Mouse (Mus musculus): ENCODE results near the gene Iyd. TPM values are rescaled to one million over a fixed set of nuclear protein-coding genes. Genes with fewer than 3 reads are reported as not detected.
A peak's percentile ranks its signal among the peaks of the same experiment; 100 is the strongest.

Iyd gene
- total RNA-seq, 4 experiments from 2014 or later, result 0.28 to 0.42 (median 0.35) TPM; not detected in 1

DNA sequence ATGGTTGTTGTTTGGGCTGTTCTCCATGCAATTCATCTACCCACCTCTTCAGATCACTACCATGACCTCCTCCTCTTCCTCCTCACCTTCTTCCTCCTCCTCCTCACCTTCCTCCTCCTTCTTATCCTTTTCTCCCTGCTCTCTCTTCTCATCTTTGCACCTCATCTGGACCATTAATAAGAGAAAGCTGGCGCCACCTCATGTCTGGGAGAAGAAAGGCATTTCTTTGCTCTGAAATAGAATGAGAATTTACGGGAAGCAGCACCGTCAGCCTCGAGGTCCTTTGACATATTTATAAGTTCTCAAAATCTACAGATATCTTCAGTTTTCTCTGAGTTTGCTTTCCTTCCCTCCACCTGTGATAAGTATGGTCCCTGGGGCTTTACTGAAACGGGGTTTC is 15.1 kb downstream of the Iyd start:
- no peak for DNase-seq

DNA sequence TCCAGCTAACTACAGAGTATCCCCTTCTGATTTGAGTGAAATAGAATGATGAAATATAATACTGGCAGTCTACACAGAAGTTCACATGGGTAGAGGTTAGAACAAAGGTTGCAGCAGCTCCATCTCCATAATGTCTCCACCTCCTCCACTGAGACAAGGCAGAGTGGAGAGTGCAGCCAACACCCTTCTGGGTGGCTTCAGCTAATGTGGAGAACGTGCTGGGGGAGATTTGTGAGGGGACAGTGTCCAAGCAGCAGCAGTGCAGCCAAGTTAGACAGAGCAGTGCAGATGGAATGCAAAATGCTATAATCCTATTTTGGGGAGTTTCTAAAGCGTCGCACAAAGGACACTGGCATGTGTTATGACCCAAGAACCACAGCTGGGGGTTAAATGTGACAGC is 16.5 kb downstream of the Iyd start:
- DNase-seq, result no peak

DNA sequence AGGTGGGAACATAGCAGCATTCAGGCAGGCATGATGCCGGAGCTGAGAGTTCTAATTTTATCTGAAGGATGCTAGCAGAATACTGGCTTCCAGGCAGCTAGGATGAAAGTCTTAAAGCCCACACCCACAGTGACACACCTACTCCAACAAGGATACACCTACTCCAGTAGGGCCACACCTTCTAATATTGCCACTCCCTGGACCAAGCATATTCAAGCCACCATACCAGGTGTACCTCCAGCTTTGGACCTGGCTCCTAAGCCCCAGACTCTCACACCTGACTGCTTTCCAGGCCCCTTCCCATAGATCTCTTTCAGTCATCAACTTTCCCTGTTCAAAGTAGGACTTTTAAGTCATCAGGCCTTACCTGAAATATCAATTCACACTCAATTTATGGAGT is 19.1 kb downstream of the Iyd start:
- no peak for DNase-seq

DNA sequence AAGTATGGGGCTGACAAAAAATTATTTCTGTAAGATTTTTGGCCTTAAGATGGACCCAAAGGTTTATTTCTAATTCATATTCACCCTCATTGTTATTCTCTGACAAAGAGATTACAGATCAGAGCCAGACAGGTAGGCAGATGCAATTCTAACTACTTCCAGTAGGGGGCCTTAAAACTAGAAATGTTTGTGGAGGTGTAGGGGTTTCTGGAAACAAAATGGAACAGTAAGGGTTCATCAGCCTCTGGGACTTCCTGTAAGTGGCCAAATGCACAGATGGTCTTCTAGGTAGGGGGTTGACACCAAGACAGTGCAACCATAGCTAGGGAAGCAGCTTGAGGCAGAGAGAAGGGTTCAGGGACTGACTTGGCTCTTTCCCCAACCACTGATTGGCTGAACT is 22.1 kb downstream of the Iyd start:
- DNase-seq, result no peak

DNA sequence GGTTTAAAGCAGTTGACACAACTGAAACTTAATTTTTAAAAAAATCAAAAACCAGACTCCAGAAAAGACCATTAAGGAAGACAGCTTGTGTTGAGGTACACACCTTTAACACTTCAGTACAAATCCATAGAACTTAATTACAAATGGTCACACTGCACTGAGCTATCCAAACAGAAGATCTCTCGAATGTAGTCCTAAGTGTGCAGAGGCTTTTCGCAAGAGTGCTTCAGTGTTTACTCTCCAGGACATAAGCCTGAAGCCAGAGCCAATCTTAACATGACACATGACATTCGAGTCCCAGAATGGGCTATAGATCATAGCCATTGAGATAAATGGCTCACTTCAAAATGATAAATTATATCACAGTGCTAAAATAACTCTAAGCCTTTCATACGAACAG is 25.1 kb downstream of the Iyd start:
- no peak for DNase-seq

DNA sequence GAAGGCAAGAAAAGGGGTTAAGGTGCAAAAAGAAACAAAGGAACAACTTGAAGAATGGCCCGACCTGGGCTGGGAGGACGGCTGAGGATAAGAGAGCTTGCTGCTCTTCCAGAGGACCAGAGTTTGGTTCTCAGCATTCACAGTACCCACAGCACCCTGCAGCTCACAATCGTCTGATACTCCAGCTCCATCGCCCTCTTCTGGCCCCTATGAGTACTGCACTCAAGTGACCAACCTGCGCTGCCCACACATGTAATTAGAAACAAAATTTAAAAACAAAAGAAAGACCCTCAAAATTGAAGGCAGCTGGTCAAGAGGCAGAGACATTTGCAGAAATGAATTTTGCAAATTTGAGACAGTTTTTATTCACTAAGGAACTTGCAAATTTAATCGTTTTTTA is 27.8 kb downstream of the Iyd start:
- DNase-seq, result no peak

DNA sequence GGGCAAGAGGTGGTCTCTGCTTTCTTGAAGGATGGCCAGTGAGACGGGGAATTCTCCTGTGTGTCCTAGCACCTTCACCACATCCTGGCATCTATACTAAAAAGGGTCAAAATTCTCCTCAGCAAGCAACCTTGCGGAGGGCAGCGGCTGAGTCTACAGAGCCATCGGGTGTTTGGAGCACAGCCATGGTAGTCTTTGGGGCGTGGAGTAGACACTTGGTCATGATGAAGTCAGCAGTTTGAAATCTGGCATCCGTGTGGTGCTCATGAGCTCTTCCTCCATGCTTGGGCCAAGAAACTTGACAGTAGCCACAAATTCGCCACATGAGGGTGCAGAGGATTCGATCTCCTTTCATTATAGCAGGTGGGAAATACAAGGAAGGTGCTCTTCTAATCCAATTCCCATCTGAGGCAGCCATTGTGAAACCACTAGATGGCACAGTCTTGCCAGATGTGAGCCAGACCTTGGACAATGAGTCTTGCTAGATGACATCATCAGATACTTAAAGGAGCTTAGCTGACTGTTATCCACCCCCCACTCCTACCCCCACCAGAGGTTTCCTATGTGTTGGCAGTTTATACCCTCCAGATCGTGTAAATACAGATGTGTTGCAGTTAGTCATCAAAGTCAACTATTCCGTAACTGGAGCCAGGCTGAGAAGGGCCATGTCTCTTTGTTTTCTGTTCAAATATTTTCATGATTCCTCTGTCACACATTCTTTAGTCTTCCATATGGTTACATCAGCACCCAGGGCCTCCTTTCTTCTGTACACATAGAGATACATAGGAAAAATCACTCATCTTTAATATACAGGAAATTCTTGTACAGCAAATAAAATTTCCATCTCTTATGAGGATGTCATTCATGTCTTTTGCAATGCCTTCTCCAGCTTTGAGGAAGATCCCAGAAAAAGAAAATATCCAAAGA is 32.9 kb downstream of the Iyd start:
- DNase-seq, result peak; percentile 33

DNA sequence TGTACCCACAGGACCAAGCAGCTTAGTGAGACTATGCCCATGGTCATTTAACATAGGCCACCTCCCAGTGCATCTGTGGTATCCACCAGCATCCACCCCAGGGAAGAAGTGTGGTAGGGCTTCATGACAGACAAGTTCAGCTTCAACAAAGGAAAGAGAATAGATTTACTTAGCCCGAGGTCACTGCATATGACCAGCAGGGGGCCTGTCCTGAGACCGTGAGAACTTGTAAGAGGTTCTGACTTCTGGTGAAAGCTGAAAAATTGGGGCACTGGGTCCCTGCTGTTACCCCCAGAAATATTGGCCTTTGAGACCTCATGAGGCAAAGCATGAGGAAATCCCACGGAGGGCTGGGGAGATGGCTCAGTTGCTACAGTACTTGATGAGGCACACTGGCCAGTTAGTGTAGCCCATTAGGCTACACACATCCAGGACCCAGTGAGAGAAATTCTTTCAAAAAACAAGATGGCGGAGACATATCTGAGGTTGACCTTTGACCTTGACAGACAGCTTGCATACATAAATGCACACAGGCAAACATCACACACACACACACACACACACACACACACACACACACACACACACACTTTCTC is 34.0 kb downstream of the Iyd start:
- peak; percentile 5 for DNase-seq

DNA sequence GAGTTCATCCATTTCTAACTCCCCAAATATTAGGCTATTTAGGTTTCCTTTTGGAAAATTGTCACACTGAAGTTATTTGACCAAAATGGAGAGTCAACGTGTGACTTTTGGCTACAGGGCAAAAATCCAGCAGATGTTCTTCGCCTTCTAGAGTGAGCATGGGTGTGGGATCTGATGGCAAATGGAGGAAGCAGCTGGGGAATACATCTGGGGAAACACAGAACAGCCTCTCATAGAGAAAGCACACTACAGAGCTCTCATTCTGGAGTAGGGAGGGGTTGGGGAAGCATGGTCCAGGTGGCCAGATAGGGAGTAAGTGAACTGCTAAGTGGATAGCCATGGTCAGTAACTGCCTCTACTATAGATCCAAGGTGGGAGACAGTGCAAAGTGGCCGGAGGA is 50.6 kb downstream of the Iyd start:
- DNase-seq, result no peak

DNA sequence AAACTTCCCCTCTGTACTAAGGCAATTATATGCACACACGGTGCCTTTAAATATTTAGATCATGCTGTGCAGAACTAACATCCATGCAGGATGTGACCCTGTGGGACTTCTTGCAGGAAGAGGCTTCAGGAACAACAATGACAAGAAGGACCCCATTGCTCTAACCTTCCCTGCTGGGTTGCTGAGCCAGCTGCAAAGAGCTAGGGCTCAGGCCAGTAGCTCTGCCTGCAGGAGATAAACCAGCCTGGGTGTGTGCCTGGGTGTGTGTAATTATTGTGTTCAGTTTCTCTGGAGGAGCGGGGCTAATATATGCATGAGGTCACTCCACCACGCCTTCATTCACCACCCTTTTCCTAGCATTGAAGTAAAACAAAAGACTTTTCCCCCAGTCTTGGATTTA is 51.8 kb downstream of the Iyd start:
- DNase-seq, result no peak

DNA sequence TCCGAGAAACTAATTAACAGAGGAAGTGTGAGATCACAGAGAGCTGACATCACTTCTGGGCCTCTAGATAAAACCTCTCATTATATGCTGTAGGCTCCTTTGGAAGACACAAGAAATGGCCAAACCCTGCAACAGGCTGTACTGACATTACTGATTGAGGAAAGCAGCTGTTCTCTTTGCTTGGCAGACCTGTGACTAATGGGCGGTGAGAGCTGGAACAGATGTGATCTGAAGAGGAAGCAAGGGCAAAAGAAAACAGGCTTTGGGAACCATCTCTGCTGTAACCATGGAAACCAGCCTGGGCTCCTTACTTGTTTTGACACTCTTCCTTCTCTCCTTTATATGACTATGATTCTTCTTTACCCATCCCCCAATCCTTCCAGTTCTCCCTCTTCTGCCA is 56.7 kb downstream of the Iyd start:
- DNase-seq, result no peak

DNA sequence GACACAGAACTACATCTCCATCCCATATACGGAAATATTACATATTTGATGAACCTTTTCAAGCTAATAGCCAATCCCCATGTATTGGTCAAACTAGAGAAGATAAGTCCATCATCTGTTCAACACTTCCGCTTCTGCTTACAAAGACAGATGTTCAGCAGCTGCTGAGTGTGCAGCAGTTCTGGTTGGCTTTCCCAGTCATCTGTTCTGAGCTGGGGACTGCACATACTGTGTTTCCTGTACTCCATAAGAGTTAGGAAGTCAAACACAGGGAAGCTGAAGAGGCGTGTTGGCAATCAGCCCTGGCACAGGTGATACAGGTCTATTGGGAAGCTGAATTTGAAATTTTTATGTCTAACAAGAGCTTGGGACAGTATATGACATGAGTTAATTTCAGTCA is 57.7 kb downstream of the Iyd start:
- no peak for DNase-seq

Other genes starting within 250 kb of the Iyd start
- 10 to 100 TPM in 2 of 4 experiments, 1 to 10 TPM in 2; 5.5 to 33.1 (median 13.5) TPM for gene Ppp1r14c, start 174.2 kb upstream of the Iyd start, total RNA-seq (2022)
- gene Plekhg1, start 200.1 kb downstream of the Iyd start, total RNA-seq (2022), result 1 to 10 TPM; 4.0 to 8.7 (median 6.7) TPM

All from adrenal gland, adult 8-10 months (tissue).